Mouse (Mus musculus) forebrain, postnatal 0 days (tissue): Measurements from ENCODE around the gene Hspb9. TPM values are rescaled to one million over a fixed set of nuclear protein-coding genes. Genes with fewer than 3 reads are reported as not detected.

ENCODE experiments used
- ATAC-seq: fragments of 200-750 bp; cut with Nextera tagmentation; 2 replicates; pipeline ENCODE4 v1.8.0; 2017; ENCODE audit warnings: mild to moderate bottlenecking, moderate library complexity
- DNase-seq: peaks from one replicate; pipeline ENCODE4 v3.0.0-alpha.2; 2015
- H3K27ac ChIP-seq: fragments of 300-500 bp; sonication (generic); 2 replicates; pipeline ENCODE4 v1.5.1; 2014; ENCODE audit warnings: low read depth, mild to moderate bottlenecking, antibody characterized with exemption, low read length, moderate library complexity, mixed read lengths
- H3K27me3 ChIP-seq: fragments of 300-500 bp; sonication (generic); 2 replicates; pipeline ENCODE4 v1.6.1; 2014; ENCODE audit warnings: mild to moderate bottlenecking, low read length, mixed read lengths; ENCODE audit not compliant: insufficient read depth
- H3K36me3 ChIP-seq: fragments of 300-500 bp; sonication (generic); 2 replicates; pipeline ENCODE4 v1.6.1; 2014; ENCODE audit warnings: mild to moderate bottlenecking, moderate library complexity; ENCODE audit not compliant: insufficient read depth
- H3K4me1 ChIP-seq: fragments of 300-500 bp; sonication (generic); 2 replicates; pipeline ENCODE4 v1.6.1; 2014; ENCODE audit warnings: antibody characterized with exemption; ENCODE audit not compliant: insufficient read depth
- H3K4me2 ChIP-seq: fragments of 300-500 bp; sonication (generic); 2 replicates; pipeline ENCODE4 v1.6.1; 2014; ENCODE audit warnings: low read depth, mild to moderate bottlenecking, moderate library complexity
- H3K4me3 ChIP-seq: fragments of 300-500 bp; sonication (generic); 2 replicates; pipeline ENCODE4 v1.5.1; 2014; ENCODE audit warnings: low read depth, low read length, mixed read lengths
- H3K9ac ChIP-seq: fragments of 300-500 bp; sonication (generic); 2 replicates; pipeline ENCODE4 v1.6.1; 2014; ENCODE audit warnings: mild to moderate bottlenecking
- H3K9me3 ChIP-seq: fragments of 300-500 bp; sonication (generic); 2 replicates; pipeline ENCODE4 v1.6.1; 2016; ENCODE audit warnings: low read length
- CTCF ChIP-seq: sonication (generic); IDR thresholded peaks from 2 replicates; pipeline ENCODE4 v1.5.1; 2016; ENCODE audit warnings: antibody characterized with exemption, control low read depth, low read depth
- WGBS: fragments of 180-500 bp; shearing (Covaris S2); extraction: QIAGEN DNeasy Blood & Tissue Kit; methylation state at CpG from one replicate; pipeline ENCODE4 v1.1.7; 2014; 5-methylcytosine and 5-hydroxymethylcytosine counted together
- polyA plus RNA-seq: library from polyadenylated mRNA; unstranded; fragments of >200 nt; fragmentation: Nextera tagmentation; extraction: Ambion mirVana; gene quantifications from 2 replicates; pipeline ENCODE4 v1.2.1, GENCODE M21; 2015
- total RNA-seq: library from RNA; depleted of rRNA; stranded (reverse); fragments of >200 nt; gene quantifications from 2 replicates; pipeline ENCODE4 v1.2.3, GENCODE M21; 2014

The Hspb9 gene
- total and polyA plus RNA-seq, 2 experiments from 2014 or later: 0.22 TPM; not detected in 1

GRCm38 (mm10) chr11:100684084-100684483 lies 29.6 kb upstream of the Hspb9 start:
- Histone ChIP-seq H3K36me3 (no peaks in the 10 kb centered on the region), H3K27ac (no peak overlapping the region), H3K9ac (no peak overlapping the region), H3K9me3 (no peaks in the 10 kb centered on the region), H3K4me1 (no peaks in the 10 kb centered on the region), H3K4me2 (no peak overlapping the region), H3K27me3 (no peaks in the 10 kb centered on the region), H3K4me3 (no peak overlapping the region)
- DNase-seq: no peak
- ATAC-seq: no peak
- WGBS: 86% methylated on average over 2 of the region's 2 CpGs
- no peak for TF ChIP-seq CTCF

GRCm38 (mm10) chr11:100685371-100685770 lies 28.3 kb upstream of the Hspb9 start:
- Histone ChIP-seq H3K9me3 (no peaks in the 10 kb centered on the region), H3K27me3 (no peaks in the 10 kb centered on the region), H3K9ac (no peak overlapping the region), H3K4me3 (no peak overlapping the region), H3K27ac (no peak overlapping the region), H3K4me2 (no peak overlapping the region), H3K4me1 (no peaks in the 10 kb centered on the region), H3K36me3 (no peaks in the 10 kb centered on the region)
- TF ChIP-seq CTCF: no peak
- DNase-seq: no peak
- no peak for ATAC-seq
- WGBS: 76% methylated on average over 3 of the region's 3 CpGs

GRCm38 (mm10) chr11:100687265-100687664 lies 26.4 kb upstream of the Hspb9 start:
- H3K4me1 ChIP-seq: no peaks in the 10 kb centered on the region
- H3K4me2 ChIP-seq: no peak overlapping the region
- no peak for TF ChIP-seq CTCF
- ATAC-seq (no peak), DNase-seq (no peak)
- no peak overlapping the region for H3K27ac ChIP-seq
- 85% methylated on average over 7 of the region's 7 CpGs for WGBS
- H3K9me3 ChIP-seq: no peaks in the 10 kb centered on the region
- no peak overlapping the region for H3K9ac ChIP-seq
- H3K27me3 ChIP-seq: peaks cover 3% of the 10 kb centered on the region
- no peaks in the 10 kb centered on the region for H3K36me3 ChIP-seq
- no peak overlapping the region for H3K4me3 ChIP-seq

GRCm38 (mm10) chr11:100688443-100688842 lies 25.2 kb upstream of the Hspb9 start:
- no peak for TF ChIP-seq CTCF
- DNase-seq: no peak
- H3K4me1 ChIP-seq: no peaks in the 10 kb centered on the region
- no peak for ATAC-seq
- 70% methylated on average over 4 of the region's 4 CpGs for WGBS
- no peaks in the 10 kb centered on the region for H3K9me3 ChIP-seq
- no peak overlapping the region for H3K9ac ChIP-seq
- no peaks in the 10 kb centered on the region for H3K36me3 ChIP-seq
- no peak overlapping the region for H3K4me2 ChIP-seq
- peaks cover 3% of the 10 kb centered on the region for H3K27me3 ChIP-seq
- no peak overlapping the region for H3K4me3 ChIP-seq
- no peak overlapping the region for H3K27ac ChIP-seq

DNA sequence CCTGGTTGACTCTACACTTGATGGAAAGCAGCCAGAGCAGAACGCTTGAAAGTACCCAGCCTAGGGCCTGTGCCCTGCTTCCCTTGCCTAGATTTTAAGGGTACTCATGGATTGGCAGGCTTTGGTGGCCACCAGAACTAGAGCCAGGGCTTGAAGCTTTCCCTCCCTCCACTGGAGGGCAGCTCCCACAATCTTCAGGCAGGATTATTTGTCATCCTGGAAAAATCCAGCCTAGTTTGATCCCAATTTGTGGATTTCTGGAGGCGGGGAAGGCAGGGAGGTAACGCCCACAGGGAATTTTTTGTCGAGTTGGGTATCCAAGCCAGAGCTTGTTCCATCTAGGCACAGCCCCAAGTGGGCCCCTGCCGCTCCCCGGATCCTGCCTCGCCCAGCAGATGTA lies 23.3 kb upstream of the Hspb9 start:
- ATAC-seq (no peak), DNase-seq (no peak)
- H3K4me1 ChIP-seq: no peaks in the 10 kb centered on the region
- no peak overlapping the region for H3K9ac ChIP-seq
- no peak for TF ChIP-seq CTCF
- WGBS: 72% methylated on average over 7 of the region's 7 CpGs
- no peak overlapping the region for H3K4me2 ChIP-seq
- no peak overlapping the region for H3K4me3 ChIP-seq
- peaks cover 3% of the 10 kb centered on the region for H3K27me3 ChIP-seq
- H3K27ac ChIP-seq: no peak overlapping the region
- no peaks in the 10 kb centered on the region for H3K9me3 ChIP-seq
- H3K36me3 ChIP-seq: no peaks in the 10 kb centered on the region

DNA sequence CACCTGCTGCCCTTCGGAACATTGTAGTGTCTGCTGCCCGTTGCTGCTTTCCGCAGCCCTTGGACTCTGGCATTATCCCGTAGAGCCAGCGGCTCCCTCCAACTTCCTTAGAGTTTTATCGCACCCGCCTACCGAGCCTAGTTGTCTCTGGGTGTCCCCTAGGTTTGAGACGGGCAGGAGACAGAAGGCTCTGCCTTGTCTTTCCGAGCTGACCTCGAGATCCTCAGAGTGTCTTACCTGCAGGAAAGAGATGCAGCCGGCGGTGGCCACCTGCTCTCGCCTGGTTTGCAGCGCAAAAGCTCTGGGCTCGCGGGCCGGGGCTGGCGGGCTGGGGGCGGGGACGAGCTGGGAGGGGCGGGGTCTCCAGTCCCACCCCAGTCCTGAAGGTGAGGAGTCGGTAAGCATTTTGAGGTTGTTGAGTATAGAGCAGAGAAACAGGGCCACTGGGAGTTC lies 21.5 kb upstream of the Hspb9 start, which contains the start of gene Zfp385c:
Zfp385c (minus strand) TSS at position 292 of the 453 bp plus-strand sequence.
- Histone ChIP-seq H3K9me3 (no peaks in the 10 kb centered on the region), H3K4me3 (peak within 1 kb of the TSS; percentile 1; the same call in 1 of the 2 replicates), H3K4me1 (no peaks in the 10 kb centered on the region), H3K4me2 (peak within 1 kb of the TSS; percentile 47), H3K36me3 (no peaks in the 10 kb centered on the region), H3K9ac (no peak within 1 kb of the TSS), H3K27ac (no peak within 1 kb of the TSS), H3K27me3 (peaks cover 3% of the 10 kb centered on the region)
- TF ChIP-seq CTCF: no peak
- DNase-seq: no peak
- WGBS: 2% methylated on average over 23 of the region's 23 CpGs
- no peak for ATAC-seq

DNA sequence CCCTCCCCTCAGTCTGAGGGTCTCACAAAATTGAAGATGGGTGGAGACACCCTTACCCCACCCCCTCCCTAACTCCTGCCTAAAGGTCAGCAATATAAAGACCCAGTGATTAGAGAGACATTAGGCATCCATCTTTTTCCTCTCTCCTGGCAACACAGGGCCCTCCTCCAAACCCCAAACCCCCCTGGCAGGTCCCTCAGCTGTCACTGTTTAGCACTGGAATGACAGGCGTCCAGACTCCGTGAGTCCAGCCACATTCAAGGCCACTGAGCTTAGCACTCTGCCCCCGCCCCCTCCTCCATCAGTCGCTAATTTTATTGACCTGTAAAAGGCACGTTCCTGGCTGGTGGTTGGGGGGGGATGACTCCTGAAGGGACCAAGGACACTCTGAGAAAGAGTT lies 20.5 kb upstream of the Hspb9 start:
- Histone ChIP-seq H3K4me3 (no peak overlapping the region), H3K4me1 (no peaks in the 10 kb centered on the region), H3K27me3 (peaks cover 3% of the 10 kb centered on the region), H3K4me2 (no peak overlapping the region), H3K36me3 (no peaks in the 10 kb centered on the region), H3K9me3 (no peaks in the 10 kb centered on the region), H3K27ac (no peak overlapping the region), H3K9ac (no peak overlapping the region)
- DNase-seq (no peak), ATAC-seq (no peak)
- WGBS: 30% methylated on average over 5 of the region's 5 CpGs
- no peak for TF ChIP-seq CTCF

GRCm38 (mm10) chr11:100694926-100695325 lies 18.7 kb upstream of the Hspb9 start:
- no peak overlapping the region for H3K4me2 ChIP-seq
- H3K4me3 ChIP-seq: no peak overlapping the region
- no peaks in the 10 kb centered on the region for H3K9me3 ChIP-seq
- no peak overlapping the region for H3K9ac ChIP-seq
- no peaks in the 10 kb centered on the region for H3K36me3 ChIP-seq
- peak; percentile 89 for TF ChIP-seq CTCF
- DNase-seq: peak; percentile 63
- 32% methylated on average over 5 of the region's 5 CpGs for WGBS
- H3K27ac ChIP-seq: no peak overlapping the region
- ATAC-seq: peak; percentile 51; the same call in 1 of the 2 replicates
- H3K27me3 ChIP-seq: peaks cover 3% of the 10 kb centered on the region
- no peaks in the 10 kb centered on the region for H3K4me1 ChIP-seq
